Mouse (Mus musculus) lung, postnatal 4 days (tissue): ENCODE measurements around the gene Maml2.

Experiments used
- DNase-seq, 2 experiments: peaks; one replicate each; pipeline ENCODE4 v3.0.0; 2021

Gene Maml2

GRCm38 (mm10) chr9:13574059-13574458, 276.3 kb downstream of the Maml2 start:
- peak; percentile 33 to 35 for DNase-seq

DNA sequence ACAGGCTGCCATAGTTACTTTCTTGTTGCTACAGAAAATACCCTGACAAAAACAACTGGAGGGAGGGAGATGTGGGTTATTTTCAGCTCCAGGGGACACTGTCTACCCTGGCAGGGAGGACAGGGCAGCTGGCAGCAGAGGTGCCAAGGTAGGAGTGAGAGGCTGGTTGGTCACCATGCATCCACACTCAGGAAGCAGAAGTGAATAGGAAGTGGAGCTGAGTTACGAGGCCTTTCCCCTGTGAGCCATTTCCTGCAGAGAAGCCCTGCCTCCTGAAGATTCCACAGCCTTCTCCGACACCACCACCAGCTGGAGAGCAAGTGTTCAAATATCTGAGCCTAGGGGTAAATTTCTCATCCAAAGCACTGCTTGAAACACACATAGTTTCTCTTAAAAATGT, 277.2 kb downstream of the Maml2 start:
- DNase-seq = peak; percentile 17 to 37

DNA sequence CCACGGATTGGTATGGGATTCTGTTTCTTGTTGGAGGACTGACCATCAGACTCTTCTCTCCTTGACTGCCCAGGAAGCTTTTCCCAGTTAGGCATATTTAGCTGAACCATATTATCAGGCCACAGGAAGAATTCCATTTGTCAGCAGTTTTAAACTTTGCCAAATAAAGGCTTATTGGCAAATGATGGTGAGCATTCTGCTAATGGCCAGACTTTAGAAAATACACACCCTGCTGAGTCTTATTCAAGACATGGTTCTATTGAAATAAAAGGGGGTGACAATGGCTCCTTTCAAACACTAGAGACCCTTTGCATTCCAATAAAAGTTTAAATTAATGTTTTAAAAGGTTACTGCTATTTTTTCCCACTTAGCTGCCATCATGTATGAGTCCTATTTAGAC, 279.4 kb downstream of the Maml2 start:
- no peak for DNase-seq

DNA sequence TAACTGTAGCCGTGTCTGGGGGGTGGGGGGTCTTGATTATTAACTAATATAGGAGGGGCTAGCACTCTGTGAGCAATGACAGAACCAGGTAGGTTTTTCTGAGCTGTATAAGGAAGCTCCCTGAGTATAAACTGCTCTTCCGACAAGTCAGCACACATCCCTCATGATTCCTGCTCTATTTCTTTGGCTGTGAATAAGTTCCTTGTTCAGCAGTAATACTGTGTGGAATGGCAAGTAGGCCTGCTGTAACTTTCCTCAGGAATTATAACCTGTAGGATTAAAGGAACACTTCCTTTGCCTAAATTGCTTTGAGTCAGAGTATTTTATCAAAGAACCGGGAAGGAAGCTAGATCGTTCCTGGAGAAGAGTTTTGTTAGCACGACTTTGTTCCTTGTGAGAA, 283.4 kb downstream of the Maml2 start:
- no peak for DNase-seq

- DNase-seq = no peak
Observed at GRCm38 (mm10) chr9:13583952-13584351, 286.2 kb downstream of the Maml2 start.

- DNase-seq = no peak
Observed at GRCm38 (mm10) chr9:13584435-13584834, 286.7 kb downstream of the Maml2 start.

DNA sequence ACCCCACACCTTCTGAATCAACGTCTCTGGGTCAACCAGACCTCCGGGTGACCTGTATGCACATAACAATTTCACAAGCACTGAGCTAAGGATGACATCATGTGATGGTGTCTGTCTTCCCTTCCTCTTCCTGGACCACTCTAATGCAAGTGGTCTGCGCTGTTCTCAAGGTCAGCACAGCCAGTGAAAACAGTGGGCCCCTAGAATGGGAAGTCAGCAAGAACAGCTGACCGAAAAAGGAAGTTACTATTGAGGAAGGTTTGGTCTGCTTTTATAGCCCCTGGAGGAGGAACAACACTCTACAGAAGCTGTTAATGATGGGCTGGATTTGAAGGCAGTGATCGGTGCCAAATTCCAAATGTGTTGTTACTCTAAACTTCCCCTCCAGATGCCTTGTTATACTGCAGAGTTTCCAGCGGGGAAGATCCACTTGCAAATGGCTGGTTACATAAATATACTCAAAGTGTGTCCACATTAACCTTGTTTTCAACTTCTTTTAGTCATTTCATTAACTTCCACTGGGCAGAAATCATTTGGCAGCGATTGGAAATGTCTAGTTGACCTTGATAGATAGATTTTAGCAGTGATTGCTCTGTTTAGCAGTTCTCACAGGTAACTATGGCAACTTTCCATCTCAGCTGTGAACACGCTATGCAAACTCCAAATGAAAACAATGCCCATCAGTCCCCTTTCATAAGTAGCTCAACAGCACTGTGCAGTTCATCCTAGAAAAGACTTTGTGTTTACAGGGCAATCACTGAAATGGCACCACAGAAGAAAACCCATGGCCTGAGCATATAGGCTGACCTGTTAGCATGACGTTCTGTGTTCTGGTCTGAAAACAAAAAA, 289.6 kb downstream of the Maml2 start:
- peak; percentile 54 to 62 for DNase-seq

DNA sequence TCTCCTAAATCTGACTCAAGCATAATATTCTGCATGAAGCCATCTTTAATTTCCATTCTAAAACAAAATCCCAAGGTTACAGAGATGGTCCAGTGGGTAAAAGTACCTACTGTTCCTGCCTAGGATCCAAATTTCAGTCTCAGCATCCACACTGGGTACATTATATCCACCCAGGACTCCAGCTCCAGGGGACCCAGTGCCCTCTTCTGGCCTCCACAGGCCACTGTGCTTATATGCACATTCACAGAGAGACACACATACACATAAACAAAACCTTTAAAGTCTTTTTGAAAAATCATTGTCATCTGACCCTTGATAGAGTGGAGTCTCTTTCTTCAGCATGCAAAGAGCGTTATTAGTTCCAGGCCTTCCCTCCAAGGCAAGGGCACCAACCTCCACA, 291.0 kb downstream of the Maml2 start:
- no peak for DNase-seq

DNA sequence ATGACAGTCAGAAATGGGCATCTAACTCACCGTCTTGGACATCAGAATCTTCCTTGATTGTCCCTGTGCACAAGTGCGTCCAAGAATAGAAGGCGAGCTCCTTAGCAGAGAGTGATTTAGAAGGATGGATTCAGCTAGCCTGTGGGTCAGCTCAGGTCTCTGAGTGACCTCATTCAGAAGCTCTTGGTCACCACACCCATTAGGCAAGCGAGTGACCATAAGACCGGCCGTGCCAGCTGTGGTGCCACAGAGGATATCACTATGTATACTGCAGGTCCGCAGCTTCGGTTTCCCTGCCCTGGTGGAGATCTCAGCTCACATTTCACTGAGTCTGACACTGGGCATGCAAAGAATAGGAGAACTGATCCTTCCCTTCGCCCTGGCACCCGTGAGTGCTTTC, 294.9 kb downstream of the Maml2 start:
- no peak for DNase-seq

GRCm38 (mm10) chr9:13597736-13598135, 300.0 kb downstream of the Maml2 start:
- no peak for DNase-seq

GRCm38 (mm10) chr9:13598596-13599333, 301.0 kb downstream of the Maml2 start:
- no peak for DNase-seq

DNA sequence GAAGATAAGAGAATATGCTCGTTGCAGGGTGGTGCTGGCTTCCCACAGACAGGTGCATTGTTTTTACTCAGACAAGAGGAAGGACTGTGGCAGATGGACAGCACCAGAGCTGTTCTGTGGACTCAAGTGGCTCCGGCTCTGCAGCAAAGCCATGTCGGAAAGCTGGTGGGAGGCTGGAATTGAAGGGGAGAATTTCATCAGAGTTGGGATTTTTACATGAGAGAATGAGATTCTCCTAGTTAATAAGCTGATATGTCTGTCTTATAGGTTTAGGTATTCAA, 301.5 kb downstream of the Maml2 start:
- no peak for DNase-seq

- no peak for DNase-seq
Observed at GRCm38 (mm10) chr9:13599800-13600199, 302.0 kb downstream of the Maml2 start.

- DNase-seq = no peak
Observed at GRCm38 (mm10) chr9:13601729-13602128, 304.0 kb downstream of the Maml2 start.

DNA sequence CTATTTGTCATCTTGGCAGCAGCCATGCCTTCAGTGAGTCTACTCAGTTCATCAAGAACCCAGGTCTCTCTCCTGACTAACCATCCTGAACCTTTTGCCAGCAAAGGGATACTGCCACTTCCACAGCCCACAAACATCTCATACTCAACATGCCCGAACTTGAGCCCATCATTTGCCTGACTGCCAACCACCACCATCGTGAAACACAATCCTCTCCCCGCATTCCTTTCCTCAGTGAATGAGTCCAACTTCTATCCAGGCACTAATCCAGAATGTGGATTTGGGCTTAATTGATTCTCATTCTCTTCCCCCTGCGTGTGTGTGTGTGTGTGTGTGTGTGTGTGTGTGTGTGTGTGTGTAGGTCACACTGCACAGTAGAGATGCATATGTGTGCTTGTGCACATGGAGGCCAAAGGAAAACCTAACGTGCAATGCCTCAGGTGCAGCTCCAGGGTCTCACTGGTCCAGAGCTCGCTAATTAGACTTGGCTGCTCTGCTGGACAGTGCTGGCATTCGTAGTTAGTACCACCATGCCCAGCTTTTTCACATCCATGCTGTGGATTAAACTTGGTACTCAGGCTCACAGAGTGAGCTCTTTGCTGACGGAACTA, 305.9 kb downstream of the Maml2 start:
- no peak for DNase-seq

DNA sequence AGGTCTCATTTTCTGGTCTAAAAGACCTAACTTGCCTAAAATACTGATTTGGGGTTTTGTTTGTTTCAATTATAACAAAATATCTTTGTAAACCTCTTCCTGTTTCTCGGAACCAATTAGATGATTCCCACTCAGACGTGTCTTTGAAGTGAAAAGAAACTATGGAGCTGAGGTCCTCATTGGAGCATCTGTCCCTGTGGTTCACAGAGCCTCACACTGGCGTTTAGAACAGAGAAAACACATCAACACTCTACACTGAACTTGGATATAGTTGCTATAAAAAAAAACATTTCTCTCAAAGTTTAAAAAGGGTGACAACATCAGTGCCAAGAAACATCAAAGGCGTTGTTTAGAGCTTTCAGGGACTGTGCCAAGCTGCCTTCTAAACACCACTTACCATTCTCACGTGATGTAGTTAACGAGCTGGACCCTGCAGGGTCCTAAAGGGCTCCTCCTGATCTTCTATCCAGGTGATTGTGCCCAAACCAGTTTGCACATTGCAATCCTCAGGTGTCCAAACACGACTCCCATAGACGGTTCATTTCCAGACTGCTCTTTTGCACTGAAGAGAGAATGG, 309.9 kb downstream of the Maml2 start:
- no peak for DNase-seq

DNA sequence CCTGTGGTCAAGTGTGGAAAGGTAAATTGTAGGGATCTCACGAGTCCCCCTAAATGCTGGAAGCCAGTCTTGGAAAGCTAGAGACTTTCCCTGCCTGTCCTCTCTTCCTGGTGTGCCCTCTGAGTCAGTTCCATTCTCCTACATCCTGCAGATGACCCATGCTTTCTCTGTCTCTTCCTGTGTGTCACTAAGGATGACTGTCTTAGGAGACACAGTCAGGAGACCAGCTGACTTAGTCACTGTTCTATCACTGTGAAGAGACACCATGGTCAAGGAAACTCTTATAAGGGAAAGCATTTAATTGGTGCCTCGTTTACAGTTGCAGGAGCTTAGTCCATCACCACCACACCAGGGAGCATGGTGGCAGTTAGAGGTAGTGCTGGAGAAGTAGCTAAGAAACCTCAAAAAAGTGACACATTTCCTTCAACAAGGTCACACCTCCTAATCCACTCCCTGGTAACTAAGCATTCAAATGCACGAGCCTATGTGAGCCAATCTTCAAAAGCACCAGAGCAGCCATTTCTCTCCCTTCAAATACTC, 310.8 kb downstream of the Maml2 start:
- DNase-seq = no peak

GRCm38 (mm10) chr9:13611561-13611960, 313.8 kb downstream of the Maml2 start:
- no peak for DNase-seq

GRCm38 (mm10) chr9:13612371-13612770, 314.6 kb downstream of the Maml2 start:
- DNase-seq = no peak

DNA sequence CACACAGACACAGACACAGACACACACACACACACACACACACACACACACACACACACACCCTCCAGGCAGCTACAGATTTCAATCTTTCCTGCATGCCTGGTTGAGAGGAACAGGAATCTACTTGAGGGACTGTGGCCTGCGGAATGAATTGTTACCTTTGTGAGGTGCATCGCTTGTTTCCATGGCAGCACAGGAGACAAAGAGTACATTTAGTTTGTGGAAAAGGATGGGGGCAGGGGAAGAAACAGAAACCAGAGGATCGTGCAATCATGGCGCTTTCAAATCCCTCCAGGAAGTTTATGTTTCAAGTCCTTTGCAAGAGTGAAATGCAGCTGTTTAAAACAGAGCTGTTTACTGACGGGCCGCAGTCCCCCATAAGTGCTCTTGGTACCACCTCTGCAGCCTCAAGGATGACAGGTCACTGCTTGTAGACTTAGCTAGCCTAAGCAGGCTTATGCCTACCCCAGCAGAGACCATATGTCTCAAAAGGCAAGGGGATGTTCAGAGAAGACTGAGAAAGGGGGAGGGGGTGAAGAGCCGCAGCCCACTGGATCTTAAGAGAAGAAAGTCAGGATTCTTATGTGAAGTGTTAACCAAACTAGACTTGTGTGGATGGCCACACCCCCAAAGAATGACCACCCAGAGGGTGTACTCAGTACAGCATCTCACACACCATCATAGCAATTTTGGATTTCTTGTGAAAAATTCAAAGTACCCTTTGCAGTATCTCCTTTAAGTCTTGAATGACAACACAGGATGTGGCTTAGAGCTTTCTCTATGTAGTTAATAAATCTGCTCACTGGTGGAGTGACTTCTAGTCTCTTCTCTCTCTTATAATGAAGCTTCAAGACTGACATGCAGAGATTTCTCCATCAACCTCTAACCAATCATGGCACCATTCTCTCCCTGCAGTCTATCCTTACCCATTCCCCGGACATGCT, 315.8 kb downstream of the Maml2 start:
- DNase-seq = peak; percentile 18 to 39

DNA sequence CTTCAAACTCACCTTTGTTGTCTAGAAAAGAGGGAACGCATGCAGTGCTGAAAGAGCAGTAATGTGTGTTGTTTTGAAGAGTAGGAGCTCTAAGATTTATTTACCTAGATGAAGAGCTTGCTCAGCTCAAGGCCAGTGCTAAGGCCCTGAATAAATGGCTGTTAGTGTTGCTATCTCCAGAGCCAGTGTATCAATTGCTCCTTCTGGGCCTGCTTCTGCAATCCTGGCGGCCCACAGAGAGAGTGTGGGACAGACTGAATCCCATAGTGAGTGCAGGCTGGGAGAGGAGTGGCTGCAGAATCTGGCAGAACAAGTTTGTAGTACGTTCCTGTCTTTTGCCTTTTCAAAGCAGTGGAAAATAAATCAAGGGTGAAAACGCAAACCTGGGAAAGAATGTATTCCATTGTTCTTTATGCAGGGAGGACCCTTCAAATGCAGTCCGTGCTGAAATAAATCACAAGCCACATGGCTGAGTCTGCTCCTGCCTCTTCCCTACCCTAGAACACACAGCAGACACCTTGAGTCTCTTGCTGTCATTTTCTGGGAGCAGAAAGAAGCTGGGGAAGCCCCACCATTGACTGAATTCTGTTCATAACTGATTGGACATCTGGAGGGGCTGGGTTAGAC, 318.7 kb downstream of the Maml2 start:
- no peak for DNase-seq

- DNase-seq = no peak
Observed at GRCm38 (mm10) chr9:13620794-13621193, 323.0 kb downstream of the Maml2 start.
